18 mouse cellular contexts compared by ENCODE assay signal in genomic region chr5:119171626-119172025, GRCm38 (mm10).
"Had no signal": no experiment of that assay in that cellular context is flagged by ENCODE, and none has a peak within 500 bp of the region (broad histone marks: within the 10 kb centered on the region; RNA-seq: fewer than 3 reads in every experiment).

No protein-coding gene starts in this region.

- ATAC-seq: midbrain, embryonic 13.5 days; midbrain, embryonic 15.5 days had no signal

- DNase-seq: lung, adult 18-20 months; lung, embryonic 14.5 days; lung, postnatal 10 days; lung, postnatal 4 days; retina, postnatal 1 day; right cerebral cortex, adult 18-20 months; right cerebral cortex, postnatal 25 days; right cerebral cortex, postnatal 4 days; spleen, adult 18-20 months; thymus, adult 18-20 months; thymus, postnatal 14 days; thymus, postnatal 36 days had no signal

- H3K27me3 ChIP-seq: megakaryocyte, embryonic 14.5 days; midbrain, embryonic 13.5 days; midbrain, embryonic 15.5 days; neural tube, embryonic 13.5 days; neural tube, embryonic 15.5 days had no signal

- H3K4me1 ChIP-seq: megakaryocyte, embryonic 14.5 days; midbrain, embryonic 13.5 days; midbrain, embryonic 15.5 days; neural tube, embryonic 13.5 days; neural tube, embryonic 15.5 days had no signal

- H3K27ac ChIP-seq: midbrain, embryonic 13.5 days; midbrain, embryonic 15.5 days; neural tube, embryonic 13.5 days; neural tube, embryonic 15.5 days had no signal

- H3K36me3 ChIP-seq: midbrain, embryonic 13.5 days; midbrain, embryonic 15.5 days; neural tube, embryonic 13.5 days; neural tube, embryonic 15.5 days had no signal

- H3K4me3 ChIP-seq: midbrain, embryonic 13.5 days; midbrain, embryonic 15.5 days; myocyte; neural tube, embryonic 13.5 days; neural tube, embryonic 15.5 days had no signal

- H3K9me3 ChIP-seq: midbrain, embryonic 13.5 days; midbrain, embryonic 15.5 days; neural tube, embryonic 13.5 days; neural tube, embryonic 15.5 days had no signal
